Mouse (Mus musculus) spleen, adult 2 months (tissue): ENCODE measurements at regions not wholly inside any gene's neighbourhood (a gene's known extent, or its start where the extent isn't known, plus 50 kb on each side); places are given as distances from the start of the nearest gene placed in this dataset.

Experiments
- DNase-seq, 2 experiments: peaks; one replicate each; pipeline versions ENCODE4 v3.0.0 to v3.0.0-alpha.2; 2012 to 2021; ENCODE audit warnings: low spot score in 2 of 2, low read depth in 1 of 2
- H3K27ac ChIP-seq: fragments of 200-500 bp; 2 replicates; pipeline ENCODE4 v1.5.1; 2012; ENCODE audit warnings: low read length, inconsistent platforms; ENCODE audit not compliant: insufficient read depth
- H3K27me3 ChIP-seq: fragments of 200-500 bp; 2 replicates; pipeline ENCODE4 v1.6.1; 2012; ENCODE audit warnings: mild to moderate bottlenecking, moderate library complexity, low read length, inconsistent platforms; ENCODE audit not compliant: control insufficient read depth, insufficient read depth
- H3K36me3 ChIP-seq: fragments of 200-500 bp; 2 replicates; pipeline ENCODE4 v1.6.1; 2012; ENCODE audit warnings: mild to moderate bottlenecking, low read length, inconsistent platforms; ENCODE audit not compliant: control insufficient read depth, insufficient read depth
- H3K4me1 ChIP-seq: fragments of 200-500 bp; 2 replicates; pipeline ENCODE4 v1.6.1; 2011; ENCODE audit warnings: inconsistent platforms; ENCODE audit not compliant: control insufficient read depth, insufficient read depth, insufficient read length
- H3K4me3 ChIP-seq: fragments of 200-500 bp; 2 replicates; pipeline ENCODE4 v1.5.1; 2011; ENCODE audit warnings: mild to moderate bottlenecking, inconsistent platforms; ENCODE audit not compliant: insufficient read depth, insufficient read length; ENCODE audit errors: extremely low read depth
- CTCF ChIP-seq: fragments of 200-500 bp; IDR thresholded peaks from 2 replicates; pipeline ENCODE4 v1.5.1; 2011; ENCODE audit warnings: mild to moderate bottlenecking, inconsistent platforms; ENCODE audit not compliant: insufficient read depth, insufficient read length, insufficient replicate concordance; ENCODE audit errors: extremely low read depth
- POLR2A ChIP-seq: fragments of 200-500 bp; IDR thresholded peaks from 2 replicates; pipeline ENCODE4 v1.6.1; 2011; ENCODE audit warnings: low read depth, low read length, inconsistent platforms
- whole genome bisulfite sequencing: fragments of 180-500 bp; shearing (Covaris S2); methylation state at CpG from one replicate; pipeline ENCODE4 v1.1.7; 2018; 5-methylcytosine and 5-hydroxymethylcytosine counted together

GRCm38 (mm10) chr19:14676929-14677328 lies 79.1 kb upstream of the Tle4 start:
- no peaks in the 10 kb centered on the region for H3K4me1 ChIP-seq
- H3K27ac ChIP-seq: no peak overlapping the region
- no peak overlapping the region for H3K4me3 ChIP-seq
- WGBS: 65% methylated on average over 2 of the region's 2 CpGs
- H3K36me3 ChIP-seq: no peaks in the 10 kb centered on the region
- DNase-seq: no peak
- no peaks in the 10 kb centered on the region for H3K27me3 ChIP-seq
- TF ChIP-seq CTCF (no peak), POLR2A (no peak)

- H3K27ac ChIP-seq: no peak overlapping the region
- no peaks in the 10 kb centered on the region for H3K4me1 ChIP-seq
- no peaks in the 10 kb centered on the region for H3K36me3 ChIP-seq
- no peaks in the 10 kb centered on the region for H3K27me3 ChIP-seq
- no peak overlapping the region for H3K4me3 ChIP-seq
- DNase-seq: no peak
- TF ChIP-seq POLR2A: no peak
- no peak for TF ChIP-seq CTCF
Observed at GRCm38 (mm10) chr19:14670821-14671104, 72.9 kb upstream of the Tle4 start.

GRCm38 (mm10) chr19:14670078-14670820 lies 72.4 kb upstream of the Tle4 start:
- Histone ChIP-seq H3K4me1 (no peaks in the 10 kb centered on the region), H3K36me3 (no peaks in the 10 kb centered on the region), H3K27me3 (no peaks in the 10 kb centered on the region), H3K4me3 (no peak overlapping the region), H3K27ac (no peak overlapping the region)
- TF ChIP-seq CTCF (no peak), POLR2A (no peak)
- WGBS: 75% methylated on average over 13 of the region's 13 CpGs
- DNase-seq: no peak

- no peak overlapping the region for H3K4me3 ChIP-seq
Observed at GRCm38 (mm10) chr19:14668512-14669181, 70.8 kb upstream of the Tle4 start.

GRCm38 (mm10) chr19:14664682-14665417 lies 67.0 kb upstream of the Tle4 start:
- no peaks in the 10 kb centered on the region for H3K4me1 ChIP-seq
- H3K27ac ChIP-seq: no peak overlapping the region
- H3K4me3 ChIP-seq: no peak overlapping the region
- no peaks in the 10 kb centered on the region for H3K27me3 ChIP-seq
- DNase-seq: no peak
- no peak for TF ChIP-seq CTCF
- TF ChIP-seq POLR2A: no peak
- 87% methylated on average over 3 of the region's 3 CpGs for WGBS
- no peaks in the 10 kb centered on the region for H3K36me3 ChIP-seq

More at GRCm38 (mm10) chr19:14668512-14669181, 70.8 kb upstream of the Tle4 start:
- TF ChIP-seq CTCF (no peak), POLR2A (no peak)
- 36% methylated on average over 4 of the region's 4 CpGs for WGBS
- H3K27ac ChIP-seq: no peak overlapping the region
- H3K36me3 ChIP-seq: no peaks in the 10 kb centered on the region
- H3K4me1 ChIP-seq: no peaks in the 10 kb centered on the region
- no peaks in the 10 kb centered on the region for H3K27me3 ChIP-seq
- DNase-seq: no peak

GRCm38 (mm10) chr19:14664096-14664586 lies 66.3 kb upstream of the Tle4 start:
- H3K27me3 ChIP-seq: no peaks in the 10 kb centered on the region
- 82% methylated on average over 2 of the region's 2 CpGs for WGBS
- H3K4me1 ChIP-seq: no peaks in the 10 kb centered on the region
- no peak overlapping the region for H3K4me3 ChIP-seq
- no peaks in the 10 kb centered on the region for H3K36me3 ChIP-seq
- TF ChIP-seq POLR2A (no peak), CTCF (no peak)
- H3K27ac ChIP-seq: no peak overlapping the region
- DNase-seq: no peak

GRCm38 (mm10) chr19:14663350-14663749 lies 65.5 kb upstream of the Tle4 start:
- no peak for DNase-seq
- Histone ChIP-seq H3K27ac (no peak overlapping the region), H3K27me3 (no peaks in the 10 kb centered on the region), H3K36me3 (no peaks in the 10 kb centered on the region), H3K4me3 (no peak overlapping the region), H3K4me1 (no peaks in the 10 kb centered on the region)
- TF ChIP-seq POLR2A (no peak), CTCF (no peak)
- 44% methylated on average over 4 of the region's 4 CpGs for WGBS
